Mouse (Mus musculus) brown adipose tissue, adult 24 weeks (tissue): ENCODE measurements around the gene Gm10720. TPM values are rescaled to one million over a fixed set of nuclear protein-coding genes. Genes with fewer than 3 reads are reported as not detected.

Experiments
- polyA plus RNA-seq: library from polyadenylated mRNA; stranded (reverse); fragments of >200 nt; gene quantifications from 2 replicates; pipeline ENCODE4 v1.2.4, GENCODE M21; 2012; ENCODE audit not compliant: missing spikeins, insufficient read depth, insufficient read length

Gene Gm10720
- polyA plus RNA-seq, 1 experiment = not detected

Other genes with a start within 250 kb of the Gm10720 start
- gene Gm10722, start 14.7 kb upstream of the Gm10720 start, polyA plus RNA-seq = 1.9 TPM in 1 of 2 replicates, not detected in the other
- gene Gm11168, start 12.3 kb upstream of the Gm10720 start, polyA plus RNA-seq = 4.2 and 7.4 TPM in 2 replicates
- not detected in 2 replicates for gene Gm10721, start 2.5 kb upstream of the Gm10720 start, polyA plus RNA-seq
- gene Gm10719, start 1.8 kb downstream of the Gm10720 start, polyA plus RNA-seq = 3.7 and 4.8 TPM in 2 replicates
- not detected in 2 replicates for gene Gm10718, start 7.9 kb downstream of the Gm10720 start, polyA plus RNA-seq
- gene Gm10717, start 9.8 kb downstream of the Gm10720 start, polyA plus RNA-seq = 4.8 and 8.6 TPM in 2 replicates
- gene Gm17535, start 18.9 kb downstream of the Gm10720 start, polyA plus RNA-seq = not detected in 2 replicates
- not detected in 2 replicates for gene Gm10715, start 21.2 kb downstream of the Gm10720 start, polyA plus RNA-seq